Mouse (Mus musculus): Measurements from ENCODE around the gene Gm10490.

Gm10490 gene

DNA sequence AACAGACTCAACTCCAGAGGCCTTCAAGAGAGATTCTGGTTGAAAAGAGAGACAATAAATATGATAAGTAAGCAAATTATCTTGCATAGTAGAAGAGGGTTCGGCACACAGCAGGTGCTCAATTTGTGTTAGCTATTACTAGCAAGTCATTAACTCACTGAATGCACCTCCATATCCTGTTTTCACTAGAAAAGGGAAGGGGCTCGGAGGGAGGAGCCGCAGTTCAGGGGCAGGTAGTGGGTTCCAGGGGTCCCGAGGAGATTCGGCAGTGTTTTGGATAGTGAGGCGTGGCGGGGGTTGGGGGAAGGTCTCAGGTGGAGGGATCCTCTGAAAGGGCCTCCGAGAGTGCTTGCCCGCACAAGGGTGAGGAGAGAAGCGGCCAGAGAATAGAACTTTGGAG lies 17.8 kb downstream of the Gm10490 start:
- DNase-seq (ENCODE audit: low spot score), result no peak

DNA sequence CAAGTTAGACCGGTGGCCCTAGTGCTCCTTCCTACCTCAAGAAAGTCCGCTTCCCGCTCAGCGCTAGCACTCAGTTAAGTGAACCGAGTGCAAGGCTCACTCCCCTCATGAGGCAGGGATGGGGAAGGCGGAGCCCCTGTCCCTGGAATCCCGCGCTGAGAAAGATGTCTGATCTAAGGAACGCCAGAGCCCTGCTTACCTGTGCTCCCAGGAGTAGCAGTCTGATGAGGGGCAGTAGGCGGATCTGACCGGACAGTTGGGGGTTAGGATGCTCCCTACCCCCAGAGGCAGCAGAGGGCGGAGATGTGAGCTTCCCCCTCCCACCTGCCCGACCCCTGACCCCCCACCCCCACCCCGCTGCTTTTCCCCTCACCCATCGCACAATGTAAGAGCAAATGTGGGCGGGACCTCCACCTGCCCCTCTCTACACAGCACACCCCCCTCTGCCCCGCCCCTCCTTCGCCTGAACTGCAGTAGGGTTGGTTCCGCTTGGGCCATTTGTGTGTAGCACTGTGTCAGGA lies 19.0 kb downstream of the Gm10490 start, which contains the start of gene Eras:
Gene Eras, minus strand, starts transcription at position 338 of the 521 bp plus-strand sequence.
- DNase-seq (ENCODE audit: low spot score), result no peak

DNA sequence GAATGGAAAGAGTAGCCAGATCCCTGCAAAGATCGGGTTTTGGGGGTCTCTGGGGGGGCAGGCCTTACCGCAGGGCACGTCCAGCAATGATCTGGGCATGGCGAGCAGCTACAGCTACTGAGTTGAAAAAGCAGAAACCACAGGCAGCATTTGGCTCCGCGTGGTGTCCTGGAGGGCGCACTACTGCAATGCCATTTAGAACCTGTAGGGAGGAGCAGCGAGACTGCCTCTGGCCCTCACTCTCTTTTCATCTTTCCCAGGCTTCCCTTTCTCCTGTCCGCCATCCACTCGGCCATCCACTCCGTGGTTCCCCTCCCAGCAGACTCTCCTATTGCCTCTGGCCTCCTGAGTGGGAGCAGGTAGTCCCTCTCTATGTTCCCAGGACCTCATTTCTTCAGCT lies 27.5 kb downstream of the Gm10490 start:
- no peak for DNase-seq (ENCODE audit: low spot score)

DNA sequence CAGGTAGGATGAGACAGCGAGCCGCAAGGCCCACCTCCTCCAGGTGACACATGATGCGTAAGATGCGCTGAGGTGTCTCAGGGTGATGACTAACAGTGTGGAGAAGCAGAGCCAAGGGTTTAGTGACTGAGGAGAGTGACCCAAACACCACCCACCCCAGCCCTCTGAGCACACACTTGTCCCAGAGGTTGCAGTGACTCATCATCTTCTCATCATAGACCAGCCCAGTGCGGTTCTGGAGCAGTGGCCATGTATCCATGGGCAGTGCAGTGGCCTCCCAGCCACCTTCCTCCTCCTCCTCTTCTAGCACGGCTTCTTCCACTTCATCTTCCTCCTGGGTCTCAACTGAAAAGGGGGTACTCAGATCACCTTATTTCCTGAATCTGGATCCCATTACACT lies 28.3 kb downstream of the Gm10490 start:
- DNase-seq (ENCODE audit: low spot score), result no peak

DNA sequence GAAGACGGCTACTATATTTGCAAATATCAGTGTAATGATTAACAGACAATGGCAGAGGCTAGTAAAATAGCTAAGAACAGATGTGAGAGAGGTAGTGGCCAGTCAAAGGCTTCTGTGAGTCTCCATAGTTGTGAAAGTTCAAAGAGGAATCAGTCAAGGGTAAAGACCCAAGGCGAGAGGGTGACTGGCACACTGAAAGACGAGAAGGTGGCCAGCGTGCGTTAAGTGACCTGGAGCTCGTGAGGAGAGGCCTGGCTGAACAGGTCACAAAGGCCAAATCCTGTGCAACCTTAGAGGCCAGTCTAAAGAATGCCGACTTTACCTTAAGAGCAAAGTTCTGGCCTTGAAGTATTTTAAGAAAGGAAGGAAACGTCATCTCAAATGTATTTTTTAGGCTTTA lies 36.3 kb downstream of the Gm10490 start:
- no peak for DNase-seq (ENCODE audit: low spot score)

DNA sequence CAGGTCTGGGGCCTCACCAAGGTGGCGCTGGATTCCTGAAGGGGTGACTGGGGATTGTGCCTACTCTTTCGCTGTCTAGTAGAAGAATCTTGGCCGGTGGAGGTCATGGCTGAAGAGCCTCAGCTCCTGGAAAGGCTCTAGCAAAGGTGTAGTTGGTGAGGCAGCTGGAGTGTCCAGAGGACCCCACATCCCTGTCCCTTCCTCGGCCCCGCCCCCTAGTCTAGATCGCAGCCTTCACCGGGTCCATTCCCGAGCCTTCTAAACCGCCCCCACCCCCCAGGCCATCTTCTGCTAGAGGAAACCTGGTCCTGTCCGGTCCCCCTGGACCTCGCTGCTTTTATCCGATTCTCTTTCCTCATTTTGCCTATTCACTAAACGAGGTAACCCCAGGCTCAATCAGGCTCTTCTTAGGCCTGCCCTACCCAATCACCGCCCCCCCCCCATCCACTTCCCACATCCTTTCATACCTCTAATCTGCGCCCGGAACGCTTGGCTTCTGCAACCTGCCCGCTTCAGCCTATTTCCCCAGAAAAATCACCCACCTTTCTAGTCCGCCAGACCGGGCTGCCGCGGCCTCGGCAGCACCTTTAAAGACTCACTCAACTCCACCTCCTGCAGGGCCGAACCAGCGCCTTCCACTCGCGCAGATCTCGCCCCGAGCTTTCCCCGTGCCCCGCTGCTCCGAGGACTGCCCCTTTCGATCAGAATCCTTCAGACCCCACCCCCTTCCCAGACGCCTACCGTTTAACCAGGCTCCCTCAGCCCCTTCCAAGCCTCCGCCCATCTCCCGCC lies 38.0 kb downstream of the Gm10490 start, which contains the start of gene Hdac6:
Gene Hdac6, minus strand, starts transcription at position 782 of the 792 bp plus-strand sequence.
- no peak for DNase-seq (ENCODE audit: low spot score)

DNA sequence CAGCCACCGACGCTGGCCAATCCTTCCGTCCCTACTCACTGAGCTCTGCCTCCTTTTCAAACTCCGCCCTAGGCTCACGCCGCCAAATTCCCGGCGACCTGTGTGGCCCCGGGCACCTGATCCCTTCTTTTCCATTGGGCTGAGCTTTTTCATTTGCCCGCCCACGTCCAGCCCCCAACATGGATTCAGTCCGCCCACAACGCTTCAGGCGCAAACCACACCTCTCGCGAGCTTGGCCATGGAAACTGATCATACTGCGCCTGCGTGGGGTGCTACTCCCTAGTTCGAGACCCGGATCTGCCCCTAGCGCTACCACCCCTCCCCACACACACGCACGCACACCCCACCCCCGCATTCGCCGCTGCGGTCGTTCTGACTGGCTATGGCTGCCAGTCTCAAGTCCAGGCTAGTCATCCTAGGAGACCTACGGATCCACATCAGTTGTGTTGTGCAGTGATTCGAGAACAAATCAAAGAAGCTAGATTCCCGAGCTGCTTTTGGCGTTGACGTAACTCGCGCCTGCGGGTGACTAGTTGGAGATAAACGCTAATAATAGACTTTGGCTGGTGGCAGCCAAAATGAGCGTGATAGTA lies 38.7 kb downstream of the Gm10490 start:
- peak; percentile 72 for DNase-seq (ENCODE audit: low spot score)

DNA sequence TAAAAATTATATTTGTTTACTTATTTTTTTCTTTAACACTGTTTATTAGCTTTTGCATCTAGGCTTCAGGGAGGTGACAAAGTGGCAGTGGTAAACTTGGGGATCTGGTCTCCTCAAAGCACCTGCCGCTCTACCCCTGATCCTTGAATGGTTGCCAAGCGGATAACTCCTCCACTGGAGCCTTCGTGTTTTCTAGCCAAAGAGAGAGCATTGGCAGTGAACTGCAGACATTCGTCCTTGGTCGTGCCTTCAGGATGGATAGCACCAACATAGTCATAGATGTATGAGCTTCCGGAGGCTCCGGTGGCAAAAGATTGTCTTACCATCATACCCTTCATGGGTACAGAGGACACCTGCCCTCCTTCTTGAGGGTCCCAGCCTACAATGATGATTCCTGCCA lies 40.7 kb downstream of the Gm10490 start:
- no peak for DNase-seq (ENCODE audit: low spot score)

DNA sequence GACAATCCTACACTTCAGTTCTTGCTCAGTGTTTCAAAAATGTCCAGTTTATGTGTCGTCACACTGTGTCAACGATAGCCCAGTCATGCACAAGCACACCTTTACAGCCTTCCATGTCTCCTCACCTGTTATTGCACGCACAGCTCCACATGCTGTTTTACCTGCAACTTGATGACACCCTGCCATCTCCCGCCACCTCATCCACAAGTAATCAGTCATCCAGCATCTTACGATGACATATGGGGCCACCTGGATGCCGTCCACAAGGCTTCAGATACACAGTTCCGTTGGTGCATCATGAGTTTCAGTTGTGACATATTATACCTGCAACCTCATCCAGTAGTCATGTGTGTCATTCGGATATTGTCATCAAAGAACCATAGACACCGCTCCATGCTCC lies 49.5 kb downstream of the Gm10490 start:
- no peak for DNase-seq (ENCODE audit: low spot score)
